Mouse (Mus musculus): Measurements from ENCODE around the gene Eif2b4.
"Not testable (repeated sequence)": the region's sequence is repeated elsewhere in the genome, so short reads cannot be mapped to it uniquely, and the experiment has no call there.

- not testable (repeated sequence) for TF ChIP-seq CTCF (IDR thresholded peaks at IDR 0.05; ENCODE audit: control insufficient read depth, insufficient read depth, insufficient read length); USF1 (IDR thresholded peaks at IDR 0.05; ENCODE audit: low read depth); CEBPB (IDR thresholded peaks at IDR 0.05; ENCODE audit: low read depth)
Measured at GRCm38 (mm10) chr5:31216554-31216953, 23.3 kb upstream of the Eif2b4 start.
